Mouse (Mus musculus): ENCODE measurements around the gene Acot8.

Gene Acot8

DNA sequence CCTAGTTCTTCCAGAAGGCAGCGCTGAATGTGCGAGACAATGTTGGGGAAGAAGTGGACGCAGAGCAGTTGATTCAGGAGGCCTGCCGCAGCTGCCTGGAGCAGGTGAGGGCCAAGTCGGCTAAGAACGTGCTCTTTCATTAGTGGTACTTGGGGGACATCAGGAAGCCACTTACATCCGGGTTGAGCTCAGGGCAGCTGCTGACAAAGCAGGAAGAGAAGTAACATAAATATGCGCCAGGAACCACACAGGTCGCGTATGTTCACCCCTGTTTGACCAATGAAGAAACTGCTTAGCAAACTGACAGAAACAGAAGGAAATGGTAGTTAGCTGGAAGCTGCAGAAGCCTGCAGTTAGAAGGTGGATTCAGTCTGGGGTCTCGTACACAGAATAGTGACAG lies 50.6 kb downstream of the Acot8 start:
- DNase-seq (ENCODE audit: low spot score) = no peak

- no peak for DNase-seq (ENCODE audit: low spot score)
Measured at GRCm38 (mm10) chr2:164752454-164752853, 52.2 kb downstream of the Acot8 start.

- DNase-seq (ENCODE audit: low spot score) = no peak
Measured at GRCm38 (mm10) chr2:164748991-164749390, 55.7 kb downstream of the Acot8 start.

- no peak for DNase-seq (ENCODE audit: low spot score)
Measured at GRCm38 (mm10) chr2:164748191-164748590, 56.5 kb downstream of the Acot8 start.

GRCm38 (mm10) chr2:164746693-164747092 lies 58.0 kb downstream of the Acot8 start:
- DNase-seq (ENCODE audit: low spot score) = no peak

GRCm38 (mm10) chr2:164745843-164746479 lies 58.7 kb downstream of the Acot8 start, which contains the start of the genes Wfdc3 and Dnttip1:
Gene Wfdc3 (minus strand): TSS chr2:164745931.
Gene Dnttip1 (plus strand): TSS chr2:164745983.
- DNase-seq (ENCODE audit: low spot score) = peak; percentile 93

- DNase-seq (ENCODE audit: low spot score) = no peak
Measured at GRCm38 (mm10) chr2:164744987-164745386, 59.7 kb downstream of the Acot8 start.
